Mouse (Mus musculus) lung, embryonic 14.5 days (tissue): Measurements from ENCODE around the gene Vmn1r199. TPM values are rescaled to one million over a fixed set of nuclear protein-coding genes. Genes with fewer than 3 reads are reported as not detected.
"Not testable (repeated sequence)": the region's sequence is repeated elsewhere in the genome, so short reads cannot be mapped to it uniquely, and the experiment has no call there.

Experiments
- ATAC-seq: fragments of 200-750 bp; cut with Nextera tagmentation; 2 replicates; pipeline ENCODE4 v1.8.0; 2017; ENCODE audit warnings: mild to moderate bottlenecking, moderate TSS enrichment, moderate library complexity; ENCODE audit not compliant: insufficient read depth
- DNase-seq: peaks from one replicate; pipeline ENCODE4 v3.0.0-alpha.2; 2015
- H3K27ac ChIP-seq: fragments of 300-500 bp; sonication (generic); 2 replicates; pipeline ENCODE4 v1.5.1; 2014; ENCODE audit warnings: low read depth, mild to moderate bottlenecking, moderate library complexity
- H3K27me3 ChIP-seq: fragments of 300-500 bp; sonication (generic); 2 replicates; pipeline ENCODE4 v1.6.1; 2014; ENCODE audit warnings: low read length, control low read depth; ENCODE audit not compliant: insufficient read depth
- H3K36me3 ChIP-seq: fragments of 300-500 bp; sonication (generic); 2 replicates; pipeline ENCODE4 v1.6.1; 2014; ENCODE audit warnings: control low read depth; ENCODE audit not compliant: insufficient read depth
- H3K4me1 ChIP-seq: fragments of 300-500 bp; sonication (generic); 2 replicates; pipeline ENCODE4 v1.6.1; 2014; ENCODE audit warnings: antibody characterized with exemption, control low read depth; ENCODE audit not compliant: insufficient read depth
- H3K4me2 ChIP-seq: fragments of 300-500 bp; sonication (generic); 2 replicates; pipeline ENCODE4 v1.6.1; 2014; ENCODE audit warnings: mild to moderate bottlenecking
- H3K4me3 ChIP-seq: fragments of 300-500 bp; sonication (generic); 2 replicates; pipeline ENCODE4 v1.5.1; 2014; ENCODE audit warnings: low read depth, low read length
- H3K9ac ChIP-seq: fragments of 300-500 bp; sonication (generic); 2 replicates; pipeline ENCODE4 v1.6.1; 2014
- H3K9me3 ChIP-seq: fragments of 300-500 bp; sonication (generic); 2 replicates; pipeline ENCODE4 v1.6.1; 2016; ENCODE audit warnings: low read depth, low read length, control low read depth
- CTCF ChIP-seq: IDR thresholded peaks from 2 replicates; pipeline ENCODE4 v1.5.1; 2016; ENCODE audit warnings: antibody characterized with exemption, low read depth
- WGBS: fragments of 180-500 bp; shearing (Covaris S2); extraction: QIAGEN DNeasy Blood & Tissue Kit; methylation state at CpG from one replicate; pipeline ENCODE4 v1.1.7; 2014; 5-methylcytosine and 5-hydroxymethylcytosine counted together
- polyA plus RNA-seq: library from polyadenylated mRNA; unstranded; fragments of >200 nt; fragmentation: Nextera tagmentation; extraction: Ambion mirVana; gene quantifications from 2 replicates; pipeline ENCODE4 v1.2.1, GENCODE M21; 2014

The Vmn1r199 gene
- not detected in 2 replicates for polyA plus RNA-seq

DNA sequence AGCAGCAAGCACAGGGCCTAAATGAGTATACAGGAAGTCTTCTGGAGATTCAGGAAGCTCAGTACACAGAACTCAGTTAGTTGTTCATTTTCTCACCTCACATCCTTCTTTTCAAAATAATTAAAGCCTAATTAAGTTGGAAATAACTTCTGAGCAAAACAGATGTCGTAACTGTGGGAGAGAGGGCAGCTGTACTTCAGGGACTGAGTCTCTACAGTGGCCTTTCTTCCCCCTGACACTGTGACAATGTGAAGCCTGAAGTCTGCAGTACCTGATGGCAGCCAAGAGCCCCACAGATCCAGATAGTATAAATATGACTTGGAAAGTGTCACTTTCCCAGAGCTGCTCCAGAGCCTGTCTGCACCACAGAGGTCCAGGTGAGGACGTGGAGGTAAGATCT, at the start of gene Vmn1r199:
TSS of gene Vmn1r199 (plus strand) at position 301 of the 400 bp plus-strand sequence.
- H3K36me3 ChIP-seq: no peaks in the 10 kb centered on the region
- no peak for TF ChIP-seq CTCF
- no peak within 1 kb of the TSS for H3K4me2 ChIP-seq
- 74% methylated on average over 2 of the region's 2 CpGs for WGBS
- H3K9me3 ChIP-seq: no peaks in the 10 kb centered on the region
- no peak for ATAC-seq
- no peaks in the 10 kb centered on the region for H3K27me3 ChIP-seq
- no peak within 1 kb of the TSS for H3K27ac ChIP-seq
- no peak for DNase-seq
- H3K4me1 ChIP-seq: no peaks in the 10 kb centered on the region
- H3K9ac ChIP-seq: no peak within 1 kb of the TSS
- no peak within 1 kb of the TSS for H3K4me3 ChIP-seq

DNA sequence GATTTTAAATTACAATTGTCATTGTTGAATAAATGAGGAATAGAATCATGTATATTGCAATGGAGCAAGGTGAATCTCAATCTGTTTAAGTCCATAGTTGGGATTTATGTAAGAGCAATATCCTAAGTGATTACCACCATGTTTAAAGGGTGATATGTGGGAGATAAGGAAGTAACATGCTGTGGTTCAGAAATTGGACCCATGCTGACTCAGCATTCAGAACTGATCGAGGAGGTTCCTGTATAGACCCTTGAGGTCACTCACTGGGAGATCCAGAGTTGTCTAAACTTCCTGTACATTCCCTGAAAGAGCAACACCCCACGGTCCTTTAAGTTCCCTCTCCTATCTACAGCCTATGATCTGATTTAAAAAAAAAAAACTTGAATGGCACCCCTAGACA, 46.3 kb upstream of the Vmn1r199 start:
- ATAC-seq (no peak), DNase-seq (no peak)
- Histone ChIP-seq H3K9me3 (no peaks in the 10 kb centered on the region), H3K4me2 (no peak overlapping the region), H3K36me3 (no peaks in the 10 kb centered on the region), H3K4me3 (no peak overlapping the region), H3K4me1 (no peaks in the 10 kb centered on the region), H3K9ac (no peak overlapping the region), H3K27ac (no peak overlapping the region), H3K27me3 (no peaks in the 10 kb centered on the region)
- WGBS: 64% methylated on average over 2 of the region's 2 CpGs
- TF ChIP-seq CTCF: no peak

DNA sequence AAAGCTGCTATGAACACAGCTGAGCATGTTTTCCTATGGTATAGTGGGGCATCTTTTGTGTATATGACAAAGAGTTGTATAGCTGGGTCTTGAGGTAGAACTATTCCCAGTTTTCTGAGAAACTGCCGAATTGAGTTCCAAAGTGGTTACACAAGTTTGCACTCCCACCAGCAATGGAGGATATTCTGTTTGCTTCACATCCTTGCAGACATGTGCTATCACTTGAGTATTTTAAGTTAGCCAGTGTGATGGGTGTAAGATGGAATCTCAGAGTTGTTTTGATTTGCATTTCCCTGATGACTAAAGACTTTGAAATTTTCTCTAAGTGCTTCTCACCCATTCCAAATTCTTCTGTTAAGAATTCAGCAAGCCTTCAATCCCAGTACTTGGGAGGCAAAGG, 44.1 kb upstream of the Vmn1r199 start:
- no peaks in the 10 kb centered on the region for H3K9me3 ChIP-seq
- TF ChIP-seq CTCF: no peak
- WGBS: 88% methylated on average over 1 of the region's 1 CpGs
- H3K27ac ChIP-seq: no peak overlapping the region
- H3K27me3 ChIP-seq: no peaks in the 10 kb centered on the region
- ATAC-seq: no peak
- no peaks in the 10 kb centered on the region for H3K36me3 ChIP-seq
- H3K4me2 ChIP-seq: no peak overlapping the region
- H3K4me1 ChIP-seq: no peaks in the 10 kb centered on the region
- H3K4me3 ChIP-seq: no peak overlapping the region
- DNase-seq: no peak
- H3K9ac ChIP-seq: no peak overlapping the region

DNA sequence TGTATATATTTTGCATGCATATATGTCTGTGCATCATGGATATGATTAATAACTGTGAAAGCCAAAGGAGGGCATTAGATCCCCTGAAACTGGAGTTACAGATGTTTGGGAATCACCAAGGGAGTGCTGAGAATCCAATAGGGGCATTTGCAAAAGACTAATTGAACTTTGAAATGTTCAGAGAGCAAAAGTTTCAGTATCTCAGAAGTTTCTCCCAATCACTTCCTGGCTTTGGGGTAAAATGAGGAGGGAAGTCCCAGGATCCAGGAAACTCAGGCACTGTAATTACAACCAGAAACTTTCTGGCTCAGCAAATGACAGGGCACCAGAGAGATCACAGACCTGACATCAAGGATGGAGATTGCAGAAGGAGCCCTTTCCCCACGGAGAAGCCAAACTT, 29.6 kb upstream of the Vmn1r199 start, which contains the start of gene Vmn1r198:
TSS of gene Vmn1r198 (plus strand) at position 301 of the 400 bp plus-strand sequence.
- no peak for TF ChIP-seq CTCF
- Histone ChIP-seq H3K27ac (no peak within 1 kb of the TSS), H3K27me3 (no peaks in the 10 kb centered on the region), H3K9ac (no peak within 1 kb of the TSS), H3K9me3 (no peaks in the 10 kb centered on the region), H3K4me2 (no peak within 1 kb of the TSS), H3K4me1 (no peaks in the 10 kb centered on the region), H3K36me3 (no peaks in the 10 kb centered on the region), H3K4me3 (no peak within 1 kb of the TSS)
- ATAC-seq (no peak), DNase-seq (no peak)
- 26% methylated on average over 1 of the region's 1 CpGs for WGBS

DNA sequence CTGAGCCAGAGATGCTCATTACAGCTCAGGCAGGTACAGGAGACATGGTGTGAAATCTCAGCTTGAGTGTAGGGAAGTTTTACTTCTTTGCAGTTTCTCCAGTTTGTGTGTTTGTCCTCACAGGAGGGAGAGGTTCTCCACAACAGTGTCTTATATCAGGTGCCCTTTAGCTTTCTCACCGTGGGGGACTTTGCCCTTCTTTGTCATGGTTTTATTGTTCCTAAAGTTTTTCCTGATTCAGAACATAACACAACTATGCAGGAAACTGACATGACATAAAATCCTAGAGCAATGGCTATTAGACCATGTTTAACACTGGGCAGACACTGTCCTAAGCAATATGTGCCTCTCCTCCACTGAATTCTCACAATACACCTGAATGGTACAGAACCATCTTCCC, 28.8 kb upstream of the Vmn1r199 start:
- H3K27ac ChIP-seq: no peak overlapping the region
- no peaks in the 10 kb centered on the region for H3K27me3 ChIP-seq
- no peaks in the 10 kb centered on the region for H3K4me1 ChIP-seq
- DNase-seq (no peak), ATAC-seq (no peak)
- H3K9me3 ChIP-seq: no peaks in the 10 kb centered on the region
- WGBS: 77% methylated on average over 1 of the region's 1 CpGs
- no peak overlapping the region for H3K4me3 ChIP-seq
- no peaks in the 10 kb centered on the region for H3K36me3 ChIP-seq
- TF ChIP-seq CTCF: no peak
- H3K9ac ChIP-seq: no peak overlapping the region
- no peak overlapping the region for H3K4me2 ChIP-seq

DNA sequence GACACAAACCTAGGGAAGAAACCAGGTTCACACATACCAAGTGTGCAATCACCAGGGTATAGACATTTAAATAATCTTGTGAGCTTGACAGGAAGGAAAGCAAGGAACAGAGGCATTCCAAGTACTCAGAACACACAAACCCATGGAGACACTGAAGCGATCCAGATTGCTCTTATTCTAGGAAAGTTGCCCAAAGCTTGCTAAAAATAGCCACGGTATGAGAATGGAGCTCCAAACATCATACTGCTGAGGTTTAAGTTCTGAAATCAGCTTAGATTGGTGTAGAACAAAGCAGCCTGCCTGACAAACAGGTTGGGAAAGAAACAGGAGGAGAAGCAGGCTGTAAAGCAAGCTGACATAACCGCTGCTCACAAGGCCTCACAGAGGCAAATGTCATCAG, 1.5 kb downstream of the Vmn1r199 start:
- not testable (repeated sequence) for H3K4me1 ChIP-seq, ATAC-seq, H3K4me2 ChIP-seq, H3K4me3 ChIP-seq, H3K9me3 ChIP-seq, H3K27me3 ChIP-seq, H3K36me3 ChIP-seq, H3K9ac ChIP-seq, H3K27ac ChIP-seq
- DNase-seq: peak; percentile 4
- 63% methylated on average over 3 of the region's 3 CpGs for WGBS

DNA sequence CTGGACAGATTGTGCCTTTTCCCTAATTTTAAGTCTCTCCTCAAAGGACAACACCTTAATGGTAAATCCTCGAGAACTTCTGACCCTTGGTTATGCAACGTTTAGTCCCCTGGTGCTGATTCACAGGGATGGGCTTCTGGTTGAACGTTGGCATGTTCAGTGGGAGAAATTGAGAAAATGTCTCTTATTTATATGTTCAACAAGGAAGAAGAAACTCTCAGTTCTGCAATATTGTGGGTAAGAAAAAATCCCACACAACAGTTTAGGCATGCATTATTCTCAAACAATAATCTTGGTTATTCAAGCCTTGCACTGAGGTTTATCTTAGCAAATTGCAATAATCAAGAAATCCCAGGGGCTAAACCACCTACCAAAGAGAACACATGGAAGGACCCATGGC, 3.8 kb downstream of the Vmn1r199 start:
- H3K4me2 ChIP-seq: no peak overlapping the region
- DNase-seq (no peak), ATAC-seq (no peak)
- no peaks in the 10 kb centered on the region for H3K36me3 ChIP-seq
- TF ChIP-seq CTCF: no peak
- H3K9ac ChIP-seq: no peak overlapping the region
- H3K27me3 ChIP-seq: no peaks in the 10 kb centered on the region
- no peak overlapping the region for H3K4me3 ChIP-seq
- WGBS: 66% methylated on average over 3 of the region's 3 CpGs
- no peak overlapping the region for H3K27ac ChIP-seq
- no peaks in the 10 kb centered on the region for H3K4me1 ChIP-seq
- no peaks in the 10 kb centered on the region for H3K9me3 ChIP-seq

DNA sequence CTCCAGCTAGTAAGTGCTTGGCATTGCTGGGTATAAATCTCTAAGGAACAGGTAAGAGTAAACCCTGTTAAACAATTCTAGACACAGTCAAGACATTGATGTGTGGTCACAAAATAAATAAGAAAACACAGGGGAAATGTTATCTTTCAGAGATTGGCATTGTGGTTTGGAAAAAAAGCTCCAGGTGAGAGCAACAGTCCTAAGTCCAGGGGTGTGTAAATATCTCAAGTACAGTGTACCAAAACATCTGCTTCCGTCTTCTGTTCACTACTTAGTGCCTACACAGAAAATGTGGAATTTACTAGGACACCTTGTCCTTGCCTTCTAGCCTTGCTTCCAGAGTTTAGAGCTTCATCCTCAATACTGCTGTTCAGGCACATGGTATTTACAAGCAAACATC, 7.4 kb downstream of the Vmn1r199 start:
- no peak for TF ChIP-seq CTCF
- Histone ChIP-seq H3K4me1 (no peaks in the 10 kb centered on the region), H3K9ac (no peak overlapping the region), H3K4me2 (no peak overlapping the region), H3K36me3 (no peaks in the 10 kb centered on the region), H3K27ac (no peak overlapping the region), H3K4me3 (no peak overlapping the region), H3K9me3 (no peaks in the 10 kb centered on the region), H3K27me3 (no peaks in the 10 kb centered on the region)
- 71% methylated on average over 1 of the region's 1 CpGs for WGBS
- no peak for ATAC-seq
- DNase-seq: no peak
